Mouse (Mus musculus): Measurements from ENCODE around the gene Mtf2. TPM values are rescaled to one million over a fixed set of nuclear protein-coding genes. Genes with fewer than 3 reads are reported as not detected.
"Not testable (repeated sequence)": the region's sequence is repeated elsewhere in the genome, so short reads cannot be mapped to it uniquely, and the experiment has no call there.

The Mtf2 gene
- 27.3 and 27.4 TPM in 2 replicates for polyA plus RNA-seq (2015; fragmentation: Nextera tagmentation; extraction: Ambion mirVana)

- H3K4me2 ChIP-seq (ENCODE audit: low read depth, low read length): peak within 1 kb of the TSS; percentile 86
- ATAC-seq (ENCODE audit: low read depth): peak; percentile 98
- peaks cover 5% of the 10 kb centered on the region; the same call in 1 of the 2 replicates for H3K36me3 ChIP-seq (ENCODE audit: control insufficient read depth, insufficient read depth)
- WGBS (ENCODE audit: insufficient replicate concordance): under 1% methylated on average over 59 of the region's 59 CpGs
- H3K9ac ChIP-seq (ENCODE audit: low read depth, low read length): peak within 1 kb of the TSS; percentile 95
- peak within 1 kb of the TSS; percentile 85 for H3K27ac ChIP-seq (ENCODE audit: low read length)
- no peaks in the 10 kb centered on the region for H3K4me1 ChIP-seq (ENCODE audit: control insufficient read depth, low read depth, low read length)
- peak within 1 kb of the TSS; percentile 95 for H3K4me3 ChIP-seq (ENCODE audit: low read depth, low read length)
- no peaks in the 10 kb centered on the region for H3K27me3 ChIP-seq (ENCODE audit: control insufficient read depth, insufficient read depth, low read depth, low read length)
- no peaks in the 10 kb centered on the region for H3K9me3 ChIP-seq (replicated peaks; ENCODE audit: control insufficient read depth, low read length)
Measured at GRCm38 (mm10) chr5:108065465-108066411, at the start of gene Mtf2. Gene Mtf2, plus strand, starts transcription at chr5:108065674.

- H3K9me3 ChIP-seq (replicated peaks; ENCODE audit: control insufficient read depth, low read length): no peaks in the 10 kb centered on the region
- H3K9ac ChIP-seq (ENCODE audit: low read depth, low read length): no peak overlapping the region
- no peak overlapping the region for H3K4me3 ChIP-seq (ENCODE audit: low read depth, low read length)
- H3K36me3 ChIP-seq (ENCODE audit: control insufficient read depth, insufficient read depth): no peaks in the 10 kb centered on the region
- ATAC-seq (ENCODE audit: low read depth): no peak
- H3K4me1 ChIP-seq (ENCODE audit: control insufficient read depth, low read depth, low read length): no peaks in the 10 kb centered on the region
- H3K27ac ChIP-seq (ENCODE audit: low read length): no peak overlapping the region
- WGBS (ENCODE audit: insufficient replicate concordance): 72% methylated on average over 2 of the region's 2 CpGs
- no peaks in the 10 kb centered on the region for H3K27me3 ChIP-seq (ENCODE audit: control insufficient read depth, insufficient read depth, low read depth, low read length)
- H3K4me2 ChIP-seq (ENCODE audit: low read depth, low read length): no peak overlapping the region
Measured at GRCm38 (mm10) chr5:108017232-108017631, 48.2 kb upstream of the Mtf2 start.

- Histone ChIP-seq H3K36me3 (ENCODE audit: control insufficient read depth, insufficient read depth) (no peaks in the 10 kb centered on the region), H3K4me3 (ENCODE audit: low read depth, low read length) (no peak overlapping the region), H3K27me3 (ENCODE audit: control insufficient read depth, insufficient read depth, low read depth, low read length) (no peaks in the 10 kb centered on the region), H3K4me1 (ENCODE audit: control insufficient read depth, low read depth, low read length) (no peaks in the 10 kb centered on the region), H3K9me3 (replicated peaks; ENCODE audit: control insufficient read depth, low read length) (no peaks in the 10 kb centered on the region), H3K9ac (ENCODE audit: low read depth, low read length) (no peak overlapping the region), H3K4me2 (ENCODE audit: low read depth, low read length) (no peak overlapping the region), H3K27ac (ENCODE audit: low read length) (no peak overlapping the region)
- ATAC-seq (ENCODE audit: low read depth): no peak
- 4% methylated on average over 2 of the region's 2 CpGs for WGBS (ENCODE audit: insufficient replicate concordance)
Measured at GRCm38 (mm10) chr5:108019367-108019766, 46.1 kb upstream of the Mtf2 start.

- H3K4me1 ChIP-seq (ENCODE audit: control insufficient read depth, low read depth, low read length): no peaks in the 10 kb centered on the region
- no peaks in the 10 kb centered on the region for H3K36me3 ChIP-seq (ENCODE audit: control insufficient read depth, insufficient read depth)
- H3K4me2 ChIP-seq (ENCODE audit: low read depth, low read length): no peak overlapping the region
- H3K27ac ChIP-seq (ENCODE audit: low read length): no peak overlapping the region
- H3K9me3 ChIP-seq (replicated peaks; ENCODE audit: control insufficient read depth, low read length): no peaks in the 10 kb centered on the region
- no peak for ATAC-seq (ENCODE audit: low read depth)
- 54% methylated on average over 3 of the region's 3 CpGs for WGBS (ENCODE audit: insufficient replicate concordance)
- no peak overlapping the region for H3K4me3 ChIP-seq (ENCODE audit: low read depth, low read length)
- no peaks in the 10 kb centered on the region for H3K27me3 ChIP-seq (ENCODE audit: control insufficient read depth, insufficient read depth, low read depth, low read length)
- no peak overlapping the region for H3K9ac ChIP-seq (ENCODE audit: low read depth, low read length)
Measured at GRCm38 (mm10) chr5:108021346-108021745, 44.1 kb upstream of the Mtf2 start.

- WGBS (ENCODE audit: insufficient replicate concordance): 85% methylated on average over 4 of the region's 4 CpGs
- Histone ChIP-seq H3K4me1 (ENCODE audit: control insufficient read depth, low read depth, low read length) (peaks cover 13% of the 10 kb centered on the region), H3K9ac (ENCODE audit: low read depth, low read length) (no peak overlapping the region), H3K4me3 (ENCODE audit: low read depth, low read length) (no peak overlapping the region), H3K4me2 (ENCODE audit: low read depth, low read length) (no peak overlapping the region), H3K36me3 (ENCODE audit: control insufficient read depth, insufficient read depth) (no peaks in the 10 kb centered on the region), H3K9me3 (replicated peaks; ENCODE audit: control insufficient read depth, low read length) (no peaks in the 10 kb centered on the region), H3K27ac (ENCODE audit: low read length) (no peak overlapping the region), H3K27me3 (ENCODE audit: control insufficient read depth, insufficient read depth, low read depth, low read length) (no peaks in the 10 kb centered on the region)
- no peak for ATAC-seq (ENCODE audit: low read depth)
Measured at GRCm38 (mm10) chr5:108028230-108028629, 37.2 kb upstream of the Mtf2 start.

- H3K36me3 ChIP-seq (ENCODE audit: control insufficient read depth, insufficient read depth); H3K27me3 ChIP-seq (ENCODE audit: control insufficient read depth, insufficient read depth, low read depth, low read length); H3K4me3 ChIP-seq (ENCODE audit: low read depth, low read length); H3K9ac ChIP-seq (ENCODE audit: low read depth, low read length); H3K9me3 ChIP-seq (replicated peaks; ENCODE audit: control insufficient read depth, low read length): not testable (repeated sequence)
- H3K4me2 ChIP-seq (ENCODE audit: low read depth, low read length): peak overlapping the region; percentile 7; the same call in 1 of the 2 replicates
- 68% methylated on average over 7 of the region's 7 CpGs for WGBS (ENCODE audit: insufficient replicate concordance)
- peaks cover 13% of the 10 kb centered on the region for H3K4me1 ChIP-seq (ENCODE audit: control insufficient read depth, low read depth, low read length)
- peak; percentile 96 for ATAC-seq (ENCODE audit: low read depth)
- peak overlapping the region; percentile 47 for H3K27ac ChIP-seq (ENCODE audit: low read length)
Measured at GRCm38 (mm10) chr5:108028797-108029536, 36.5 kb upstream of the Mtf2 start.

GRCm38 (mm10) chr5:108029968-108030367, 35.5 kb upstream of the Mtf2 start:
- H3K27ac ChIP-seq (ENCODE audit: low read length): no peak overlapping the region
- 50% methylated on average over 2 of the region's 2 CpGs for WGBS (ENCODE audit: insufficient replicate concordance)
- H3K4me1 ChIP-seq (ENCODE audit: control insufficient read depth, low read depth, low read length): peaks cover 13% of the 10 kb centered on the region
- H3K27me3 ChIP-seq (ENCODE audit: control insufficient read depth, insufficient read depth, low read depth, low read length): no peaks in the 10 kb centered on the region
- H3K36me3 ChIP-seq (ENCODE audit: control insufficient read depth, insufficient read depth): no peaks in the 10 kb centered on the region
- no peak overlapping the region for H3K4me2 ChIP-seq (ENCODE audit: low read depth, low read length)
- no peak overlapping the region for H3K4me3 ChIP-seq (ENCODE audit: low read depth, low read length)
- ATAC-seq (ENCODE audit: low read depth): no peak
- no peaks in the 10 kb centered on the region for H3K9me3 ChIP-seq (replicated peaks; ENCODE audit: control insufficient read depth, low read length)
- H3K9ac ChIP-seq (ENCODE audit: low read depth, low read length): no peak overlapping the region

- Histone ChIP-seq H3K4me1 (ENCODE audit: control insufficient read depth, low read depth, low read length) (peaks cover 13% of the 10 kb centered on the region), H3K9ac (ENCODE audit: low read depth, low read length) (no peak overlapping the region), H3K4me2 (ENCODE audit: low read depth, low read length) (no peak overlapping the region), H3K27ac (ENCODE audit: low read length) (no peak overlapping the region), H3K9me3 (replicated peaks; ENCODE audit: control insufficient read depth, low read length) (no peaks in the 10 kb centered on the region), H3K4me3 (ENCODE audit: low read depth, low read length) (no peak overlapping the region), H3K36me3 (ENCODE audit: control insufficient read depth, insufficient read depth) (no peaks in the 10 kb centered on the region), H3K27me3 (ENCODE audit: control insufficient read depth, insufficient read depth, low read depth, low read length) (no peaks in the 10 kb centered on the region)
- WGBS (ENCODE audit: insufficient replicate concordance): 68% methylated on average over 4 of the region's 4 CpGs
- no peak for ATAC-seq (ENCODE audit: low read depth)
Measured at GRCm38 (mm10) chr5:108031267-108031666, 34.2 kb upstream of the Mtf2 start.

GRCm38 (mm10) chr5:108034194-108034593, 31.3 kb upstream of the Mtf2 start:
- H3K9me3 ChIP-seq (replicated peaks; ENCODE audit: control insufficient read depth, low read length): no peaks in the 10 kb centered on the region
- no peaks in the 10 kb centered on the region for H3K36me3 ChIP-seq (ENCODE audit: control insufficient read depth, insufficient read depth)
- H3K4me3 ChIP-seq (ENCODE audit: low read depth, low read length): no peak overlapping the region
- no peak for ATAC-seq (ENCODE audit: low read depth)
- H3K9ac ChIP-seq (ENCODE audit: low read depth, low read length): no peak overlapping the region
- H3K4me2 ChIP-seq (ENCODE audit: low read depth, low read length): no peak overlapping the region
- H3K27me3 ChIP-seq (ENCODE audit: control insufficient read depth, insufficient read depth, low read depth, low read length): no peaks in the 10 kb centered on the region
- WGBS (ENCODE audit: insufficient replicate concordance): 29% methylated on average over 4 of the region's 4 CpGs
- H3K4me1 ChIP-seq (ENCODE audit: control insufficient read depth, low read depth, low read length): peaks cover 7% of the 10 kb centered on the region
- H3K27ac ChIP-seq (ENCODE audit: low read length): no peak overlapping the region

Measured in liver, embryonic 16.5 days (tissue).